Mouse (Mus musculus) heart, postnatal 0 days (tissue): Measurements from ENCODE around the gene Lgals7.

Experiments
- CTCF ChIP-seq: IDR thresholded peaks from 2 replicates; pipeline ENCODE4 v1.5.1; 2016; ENCODE audit warnings: antibody characterized with exemption, control low read depth, low read depth
- EP300 ChIP-seq: IDR thresholded peaks from 2 replicates; pipeline ENCODE4 v1.6.1; 2016; ENCODE audit warnings: antibody characterized with exemption, low read depth

GRCm38 (mm10) chr7:28827338-28827737 is 36.3 kb upstream of the Lgals7 start:
- TF ChIP-seq EP300 (no peak), CTCF (no peak)
